Mouse (Mus musculus): Measurements from ENCODE around the gene Hspa1b. TPM values are rescaled to one million over a fixed set of nuclear protein-coding genes. Genes with fewer than 3 reads are reported as not detected.
A peak's percentile ranks its signal among the peaks of the same experiment; 100 is the strongest.
"Not testable (repeated sequence)": the region's sequence is repeated elsewhere in the genome, so short reads cannot be mapped to it uniquely, and the experiment has no call there.

Hspa1b gene
- polyA plus RNA-seq, 1 experiment from 2014 or later: 0.64 TPM

DNA sequence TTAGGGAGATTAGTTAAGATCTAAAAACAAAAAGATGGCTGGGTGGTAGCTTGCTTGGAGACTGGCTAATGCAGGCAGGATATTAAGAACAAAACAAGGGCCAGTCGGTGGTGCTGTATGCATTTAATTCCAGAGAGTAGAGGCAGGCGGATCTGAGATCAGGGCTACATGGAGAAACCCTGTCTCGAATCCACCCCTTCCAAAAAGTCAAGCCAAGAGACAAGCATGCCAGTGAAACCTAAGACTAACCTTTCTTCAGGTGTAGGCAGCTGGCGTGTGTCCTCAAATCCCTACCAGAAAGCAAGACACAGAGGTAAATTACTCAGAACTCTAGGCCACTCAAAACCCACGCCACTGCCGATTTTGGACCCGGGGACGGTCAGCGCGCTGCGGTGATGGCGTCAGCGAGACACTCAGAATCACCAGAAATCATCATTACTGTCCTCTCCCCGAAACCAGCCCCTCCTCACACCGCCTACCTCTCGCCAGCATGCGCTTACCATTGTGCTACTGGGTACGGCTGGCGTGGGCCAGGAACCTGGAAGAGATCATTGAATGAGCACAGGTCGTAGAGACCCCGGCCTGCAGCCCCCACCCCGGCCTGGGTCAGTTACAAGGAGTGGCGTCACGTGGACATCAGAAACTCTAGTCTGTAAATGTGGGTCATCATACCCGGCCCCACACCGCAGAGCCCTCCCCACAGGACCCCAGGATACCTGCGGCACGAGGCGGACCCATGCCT, 7.2 kb downstream of the Hspa1b start:
- Histone ChIP-seq H3K4me1 (replicated peaks; ENCODE audit: control insufficient read depth, insufficient read depth, low read length) (no peaks in the 10 kb centered on the region; the same call in 1 of the 2 replicates), H3K9me3 (ENCODE audit: control insufficient read depth) (no peaks in the 10 kb centered on the region), H3K27ac (ENCODE audit: low read depth, low read length) (peak overlapping the region; percentile 88), H3K36me3 (ENCODE audit: control insufficient read depth, insufficient read depth) (0 out of 2 replicates have a peak, but pooled peaks cover 6% of the 10 kb centered on the region), H3K27me3 (replicated peaks; ENCODE audit: control insufficient read depth, insufficient read depth, low read length) (no peaks in the 10 kb centered on the region), H3K9ac (ENCODE audit: low read depth, low read length) (peak overlapping the region; percentile 79), H3K4me2 (replicated peaks; ENCODE audit: low read depth) (peak overlapping the region; percentile 75), H3K4me3 (ENCODE audit: low read depth, low read length) (peak overlapping the region; percentile 84)
- no peak for ATAC-seq
- under 1% methylated on average over 29 of the region's 29 CpGs for WGBS
- TF ChIP-seq CTCF (IDR thresholded peaks at IDR 0.05; ENCODE audit: low read depth): no peak

DNA sequence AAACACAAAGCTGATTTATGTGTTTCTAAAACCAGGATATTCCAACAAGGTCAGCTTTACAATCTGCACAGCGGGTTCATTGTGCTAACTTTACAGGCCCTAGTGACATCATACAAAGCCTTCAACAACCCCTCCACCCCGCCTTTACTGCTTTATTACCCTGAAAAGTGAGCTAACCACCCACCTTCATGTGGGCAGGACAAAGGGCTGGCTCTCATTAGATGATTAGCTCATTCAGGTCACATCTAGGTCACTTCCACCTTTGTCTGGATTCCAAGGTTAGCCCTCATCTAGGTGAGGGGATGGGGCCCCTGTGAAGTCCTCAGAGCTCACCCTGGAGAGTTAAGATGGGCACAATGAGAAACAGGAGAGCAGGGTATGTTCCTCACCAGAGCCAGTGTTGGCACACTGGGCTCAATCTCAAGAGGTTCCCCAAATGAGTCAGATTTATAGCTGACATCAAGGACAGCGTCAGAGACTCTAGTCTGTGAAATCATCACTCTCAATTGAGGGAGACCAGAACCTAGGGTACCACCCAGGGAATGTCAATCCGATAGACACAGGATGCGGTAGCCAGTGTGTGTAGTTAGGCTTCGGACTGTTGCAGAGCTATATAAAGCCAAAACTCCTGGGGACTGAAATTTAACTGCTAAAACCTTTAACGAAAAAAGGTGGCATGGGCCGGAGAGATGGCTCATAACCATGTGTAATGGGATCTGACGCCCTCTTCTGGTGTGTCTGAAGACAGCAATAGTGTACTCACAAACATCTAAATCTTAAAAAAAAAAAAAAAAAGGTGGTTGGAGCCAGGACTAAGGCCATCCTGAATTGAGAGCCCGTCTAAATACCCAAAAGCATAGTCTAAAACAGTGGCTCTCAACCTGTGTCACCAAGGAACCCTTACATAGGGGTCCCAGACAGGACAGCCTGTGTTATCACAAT, 8.3 kb downstream of the Hspa1b start:
- Histone ChIP-seq H3K9me3 (ENCODE audit: control insufficient read depth) (no peaks in the 10 kb centered on the region), H3K36me3 (ENCODE audit: control insufficient read depth, insufficient read depth) (0 out of 2 replicates have a peak, but pooled peaks cover 6% of the 10 kb centered on the region), H3K9ac (ENCODE audit: low read depth, low read length) (peak overlapping the region; percentile 79), H3K4me2 (replicated peaks; ENCODE audit: low read depth) (peak overlapping the region; percentile 75), H3K27me3 (replicated peaks; ENCODE audit: control insufficient read depth, insufficient read depth, low read length) (no peaks in the 10 kb centered on the region), H3K27ac (ENCODE audit: low read depth, low read length) (peak overlapping the region; percentile 88), H3K4me3 (ENCODE audit: low read depth, low read length) (peak overlapping the region; percentile 84), H3K4me1 (replicated peaks; ENCODE audit: control insufficient read depth, insufficient read depth, low read length) (no peaks in the 10 kb centered on the region; the same call in 1 of the 2 replicates)
- peak; percentile 52 for TF ChIP-seq CTCF (IDR thresholded peaks at IDR 0.05; ENCODE audit: low read depth)
- ATAC-seq: peak; percentile 80
- 14% methylated on average over 10 of the region's 10 CpGs for WGBS

DNA sequence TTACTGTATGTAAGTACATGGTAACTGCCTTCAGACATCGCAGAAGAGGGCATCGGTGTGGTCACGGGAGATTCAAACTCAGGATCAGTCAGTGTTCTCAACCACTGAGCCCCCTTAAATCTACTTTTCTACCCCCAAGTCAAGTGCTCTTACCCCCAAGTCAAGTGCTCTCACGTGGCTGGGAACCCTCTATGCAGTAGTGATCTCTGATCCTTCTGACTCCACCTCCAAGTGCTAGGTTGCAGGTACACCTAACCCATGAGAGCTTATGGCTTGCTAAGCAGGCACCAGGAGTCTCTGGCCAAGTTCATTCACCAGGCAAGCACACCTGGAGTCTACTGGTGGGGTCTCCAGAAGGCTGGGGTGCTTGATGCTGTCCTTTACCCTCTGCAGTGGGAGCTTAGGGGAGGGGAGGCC, 9.5 kb downstream of the Hspa1b start:
- Histone ChIP-seq H3K4me3 (ENCODE audit: low read depth, low read length) (no peak overlapping the region), H3K4me1 (replicated peaks; ENCODE audit: control insufficient read depth, insufficient read depth, low read length) (no peaks in the 10 kb centered on the region; the same call in 1 of the 2 replicates), H3K9me3 (ENCODE audit: control insufficient read depth) (no peaks in the 10 kb centered on the region), H3K27ac (ENCODE audit: low read depth, low read length) (peak overlapping the region; percentile 88), H3K9ac (ENCODE audit: low read depth, low read length) (no peak overlapping the region), H3K36me3 (ENCODE audit: control insufficient read depth, insufficient read depth) (0 out of 2 replicates have a peak, but pooled peaks cover 6% of the 10 kb centered on the region), H3K4me2 (replicated peaks; ENCODE audit: low read depth) (0 out of 2 replicates have a peak overlapping the region, but pooled peaks have one; percentile 17), H3K27me3 (replicated peaks; ENCODE audit: control insufficient read depth, insufficient read depth, low read length) (no peaks in the 10 kb centered on the region)
- no peak for ATAC-seq
- no peak for TF ChIP-seq CTCF (IDR thresholded peaks at IDR 0.05; ENCODE audit: low read depth)
- WGBS: 45% methylated on average over 4 of the region's 4 CpGs

DNA sequence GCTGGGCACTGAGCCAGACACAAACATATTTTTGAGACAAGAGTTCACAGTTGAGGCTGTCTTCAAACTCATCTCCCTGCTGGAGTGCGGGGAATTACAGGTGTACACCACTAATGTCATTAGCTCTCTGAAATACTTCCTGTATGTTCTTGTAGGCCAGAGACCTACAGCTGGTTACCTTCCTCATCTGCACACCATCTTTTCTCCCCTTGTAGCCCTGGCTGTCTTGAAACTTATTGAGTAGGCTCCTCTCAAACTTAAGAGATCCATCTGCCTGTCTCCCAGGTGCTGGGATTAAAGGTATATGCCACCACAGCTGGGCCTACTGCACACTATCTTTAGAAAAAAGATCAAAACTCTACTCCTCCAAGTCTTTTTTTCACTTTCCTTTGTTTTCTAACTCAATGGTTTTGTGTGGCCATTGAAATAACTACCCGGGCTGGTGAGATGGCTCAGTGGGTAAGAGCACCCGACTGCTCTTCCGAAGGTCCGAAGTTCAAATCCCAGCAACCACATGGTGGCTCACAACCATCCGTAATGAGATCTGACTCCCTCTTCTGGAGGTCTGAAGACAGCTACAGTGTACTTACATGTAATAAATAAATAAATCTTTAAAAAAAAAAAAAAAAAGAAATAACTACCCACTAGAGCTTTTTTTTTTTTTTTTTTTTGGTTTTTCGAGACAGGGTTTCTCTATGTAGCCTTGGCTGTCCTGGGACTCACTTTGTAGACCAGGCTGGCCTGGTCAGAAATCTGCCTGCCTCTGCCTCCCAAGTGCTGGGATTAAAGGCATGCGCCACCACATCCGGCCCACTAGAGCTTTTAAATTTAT, 10.1 kb downstream of the Hspa1b start:
- 0 out of 2 replicates have a peak, but pooled peaks have one; percentile 2 for TF ChIP-seq CTCF (IDR thresholded peaks at IDR 0.05; ENCODE audit: low read depth)
- peak overlapping the region; percentile 88 for H3K27ac ChIP-seq (ENCODE audit: low read depth, low read length)
- H3K36me3 ChIP-seq (ENCODE audit: control insufficient read depth, insufficient read depth); ATAC-seq; H3K27me3 ChIP-seq (replicated peaks; ENCODE audit: control insufficient read depth, insufficient read depth, low read length); H3K9me3 ChIP-seq (ENCODE audit: control insufficient read depth); H3K4me1 ChIP-seq (replicated peaks; ENCODE audit: control insufficient read depth, insufficient read depth, low read length); H3K9ac ChIP-seq (ENCODE audit: low read depth, low read length); H3K4me2 ChIP-seq (replicated peaks; ENCODE audit: low read depth); H3K4me3 ChIP-seq (ENCODE audit: low read depth, low read length): not testable (repeated sequence)
- WGBS: 40% methylated on average over 8 of the region's 9 CpGs

DNA sequence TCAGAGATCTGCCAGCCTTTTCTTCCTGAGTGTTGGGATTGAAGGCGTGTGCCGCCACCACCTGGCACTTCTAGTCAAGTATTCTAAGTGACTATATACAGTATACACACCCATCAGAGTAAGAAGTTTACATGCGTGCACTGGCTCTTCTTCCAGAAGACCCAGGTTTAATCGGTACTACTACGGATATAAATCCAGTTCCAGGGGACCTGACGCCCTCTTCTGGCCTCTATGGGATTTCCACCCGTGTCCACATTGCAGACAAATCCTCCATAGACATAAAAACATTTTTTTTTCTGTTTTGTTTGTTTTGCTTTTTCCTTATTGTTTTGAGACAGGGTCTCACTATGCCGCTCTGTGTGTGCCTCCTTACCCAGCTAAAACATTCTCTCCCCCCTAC, 11.4 kb downstream of the Hspa1b start:
- no peak for ATAC-seq
- Histone ChIP-seq H3K4me3 (ENCODE audit: low read depth, low read length) (no peak overlapping the region), H3K9me3 (ENCODE audit: control insufficient read depth) (no peaks in the 10 kb centered on the region), H3K9ac (ENCODE audit: low read depth, low read length) (no peak overlapping the region), H3K27me3 (replicated peaks; ENCODE audit: control insufficient read depth, insufficient read depth, low read length) (no peaks in the 10 kb centered on the region), H3K4me1 (replicated peaks; ENCODE audit: control insufficient read depth, insufficient read depth, low read length) (peaks cover 3% of the 10 kb centered on the region), H3K4me2 (replicated peaks; ENCODE audit: low read depth) (no peak overlapping the region), H3K36me3 (ENCODE audit: control insufficient read depth, insufficient read depth) (0 out of 2 replicates have a peak, but pooled peaks cover 6% of the 10 kb centered on the region), H3K27ac (ENCODE audit: low read depth, low read length) (no peak overlapping the region)
- TF ChIP-seq CTCF (IDR thresholded peaks at IDR 0.05; ENCODE audit: low read depth): peak; percentile 75
- 13% methylated on average over 8 of the region's 8 CpGs for WGBS

Measured in intestine, postnatal 0 days (tissue).